Mouse (Mus musculus) layer of hippocampus, adult 11-12 months (tissue): ENCODE data around the gene Sbno1.
A peak's percentile ranks its signal among the peaks of the same experiment; 100 is the strongest.
"Not testable (repeated sequence)": the region's sequence is repeated elsewhere in the genome, so short reads cannot be mapped to it uniquely, and the experiment has no call there.

ENCODE experiments used
- DNase-seq: peaks from one replicate; pipeline ENCODE4 v3.0.0; 2022; ENCODE audit warnings: low spot score

The Sbno1 gene

DNA sequence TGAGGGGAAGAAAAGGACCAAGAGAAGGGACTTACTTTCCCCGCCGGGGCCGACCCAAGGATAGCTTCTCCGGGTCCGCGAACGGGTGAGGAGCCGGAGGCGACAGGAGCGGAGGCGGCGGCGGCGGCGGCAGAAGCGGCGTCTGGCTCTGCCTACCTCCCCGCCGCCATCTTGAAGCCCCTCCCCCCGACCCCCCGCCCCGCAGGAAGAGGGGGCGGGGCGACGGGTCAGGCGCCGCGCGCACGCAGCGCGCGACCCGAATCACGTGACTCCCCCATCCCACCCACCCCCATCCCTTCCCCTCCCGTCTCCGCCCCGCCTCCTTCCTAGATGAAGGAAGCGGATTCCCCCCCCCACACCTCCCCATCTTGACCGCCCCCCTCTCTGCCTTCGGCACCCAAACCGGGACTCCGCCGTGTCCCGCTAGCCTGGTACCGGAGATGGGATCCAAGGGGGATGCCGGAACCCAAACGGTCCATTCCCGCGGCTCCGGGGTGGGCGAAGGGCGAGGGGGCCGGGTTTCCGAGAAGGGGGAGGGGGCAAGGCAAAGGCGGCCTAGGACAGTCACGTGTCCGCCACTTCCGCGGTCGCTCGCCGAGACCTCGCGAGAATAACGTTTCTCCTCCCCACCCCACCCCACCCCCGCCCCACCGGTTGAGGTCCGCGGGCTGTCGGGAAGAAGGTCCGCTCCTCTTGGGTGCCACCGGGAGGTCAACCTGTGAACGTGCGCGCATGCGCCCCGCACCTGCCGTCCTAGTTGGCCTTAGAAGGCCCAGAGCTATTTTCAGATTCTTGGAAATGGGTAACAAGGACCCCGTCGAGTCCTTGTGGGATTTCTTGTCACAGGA is at the start of gene Sbno1:
Sbno1 (minus strand) TSS at position 590 of the 848 bp plus-strand sequence.
- peak; percentile 94 for DNase-seq

DNA sequence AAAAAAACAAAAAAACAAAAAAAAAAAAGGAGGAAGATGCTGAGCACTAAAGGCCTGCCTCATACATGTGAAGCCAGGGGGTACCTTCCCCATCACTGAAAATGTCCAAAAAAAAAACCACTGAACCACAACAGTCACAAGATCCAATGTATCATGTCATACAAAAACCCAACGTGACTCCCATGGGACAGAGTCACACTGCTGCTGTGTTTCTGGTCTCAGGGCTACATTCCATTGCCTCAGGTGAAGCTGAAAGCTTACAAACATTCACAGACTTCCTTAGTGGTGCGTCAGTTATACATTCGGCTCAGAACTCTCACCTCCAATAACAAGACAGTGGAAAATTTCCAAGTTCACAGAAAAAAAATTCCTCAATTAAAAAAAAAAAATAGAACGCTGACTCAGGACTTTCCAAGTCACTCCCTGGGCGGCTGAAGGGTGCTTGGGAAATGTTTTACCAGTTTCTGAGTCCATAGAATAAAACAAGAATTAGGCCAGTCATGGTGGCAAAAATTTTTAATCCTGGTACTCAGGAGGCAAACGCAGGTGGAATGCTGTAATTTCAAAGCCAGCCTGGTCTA is 44.9 kb upstream of the Sbno1 start:
- DNase-seq = no peak

DNA sequence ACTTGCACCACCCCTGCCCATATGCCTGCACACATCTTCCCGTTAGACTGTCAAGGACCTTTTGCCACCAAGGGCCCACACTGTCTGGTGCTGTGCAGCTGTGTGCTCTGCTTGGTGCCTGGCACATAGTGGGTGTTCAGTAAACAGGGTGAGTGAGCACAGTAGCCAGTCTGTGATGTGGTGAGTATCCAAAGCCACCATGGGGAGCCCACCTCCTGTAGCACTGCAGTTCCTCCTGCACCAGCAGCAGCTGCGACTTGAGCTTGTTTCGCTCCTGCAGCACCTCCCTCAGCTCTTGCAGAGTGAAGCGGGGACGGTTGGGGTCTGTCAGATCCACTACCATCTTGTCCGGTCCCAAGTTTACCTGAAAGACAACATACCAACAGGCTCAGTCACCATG is 43.7 kb upstream of the Sbno1 start:
- DNase-seq = no peak

DNA sequence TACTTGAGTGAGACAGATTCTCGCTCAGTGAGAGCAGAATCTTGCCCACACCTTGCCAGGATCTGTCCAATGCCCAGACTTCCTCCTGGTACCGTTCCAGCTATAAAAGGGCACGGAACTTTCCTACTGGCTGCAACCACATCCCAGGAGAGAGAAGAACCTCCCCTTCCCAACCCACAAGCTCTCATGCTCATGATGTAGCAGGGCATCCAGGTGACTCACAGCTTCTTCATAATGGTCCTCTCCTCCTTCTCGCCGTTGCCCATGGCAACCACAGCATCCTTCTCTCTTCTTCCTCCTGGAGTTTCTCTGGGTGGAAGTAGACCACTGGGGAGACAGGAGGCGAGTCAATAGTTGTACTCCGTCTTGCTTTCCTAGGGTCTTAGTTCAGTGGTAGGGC is 42.6 kb upstream of the Sbno1 start:
- DNase-seq = no peak

DNA sequence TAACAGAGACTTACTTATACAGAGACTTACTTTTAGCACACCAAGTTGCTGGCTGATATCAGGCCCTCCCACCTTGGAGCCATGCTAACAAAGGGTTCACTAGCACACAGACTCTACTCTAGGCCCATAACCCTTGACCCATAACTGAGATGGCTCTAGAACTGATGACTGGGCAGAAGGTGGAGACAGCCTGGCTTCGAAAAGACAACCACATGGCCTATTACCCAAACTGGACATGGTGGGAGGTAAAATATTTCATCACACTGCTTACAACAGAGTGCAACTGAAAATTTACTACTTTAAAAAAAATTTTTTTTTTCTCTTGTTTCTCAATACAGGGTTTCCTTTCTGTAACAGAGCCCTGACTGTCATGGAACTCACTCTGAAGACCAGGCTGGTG is 42.0 kb upstream of the Sbno1 start:
- DNase-seq = no peak

DNA sequence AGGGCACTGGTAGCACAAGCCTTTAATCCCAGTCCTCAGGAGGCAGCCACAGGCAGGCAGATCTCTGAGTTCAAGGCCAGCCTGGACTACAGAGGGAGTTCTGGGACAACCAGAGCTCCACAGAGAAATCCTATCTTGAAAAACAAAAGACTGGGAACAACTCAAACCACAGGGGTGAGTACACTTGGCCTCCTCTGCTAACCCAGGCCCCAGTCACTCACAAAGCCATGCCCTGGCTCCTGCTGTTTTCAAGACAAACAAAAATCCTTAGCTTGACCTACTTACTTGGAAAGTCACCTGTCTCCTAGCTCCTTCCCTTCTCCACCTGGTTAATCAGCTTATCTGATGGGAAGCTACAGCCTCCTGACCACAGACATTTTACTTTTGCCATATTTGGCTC is 39.1 kb upstream of the Sbno1 start:
- DNase-seq = no peak

DNA sequence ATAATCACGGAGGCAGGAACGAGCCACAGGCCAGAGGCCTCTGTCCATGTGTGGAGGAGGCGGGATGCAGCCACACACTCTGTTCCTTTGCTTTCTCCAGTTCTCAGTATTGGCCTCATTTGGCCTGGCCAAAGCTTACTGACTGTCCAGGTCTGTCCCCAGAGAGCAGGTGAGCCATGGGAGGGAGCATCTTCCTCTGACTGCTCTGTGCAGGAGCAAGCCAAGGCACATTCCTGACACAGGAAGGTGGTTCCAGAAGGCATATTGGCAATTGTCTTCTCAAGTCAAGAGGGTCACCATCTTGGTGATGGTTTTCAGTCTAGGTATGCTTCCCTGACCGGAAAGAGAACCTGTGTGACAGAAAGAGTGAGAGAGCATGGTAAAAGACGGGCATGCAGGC is 37.7 kb upstream of the Sbno1 start:
- no peak for DNase-seq

DNA sequence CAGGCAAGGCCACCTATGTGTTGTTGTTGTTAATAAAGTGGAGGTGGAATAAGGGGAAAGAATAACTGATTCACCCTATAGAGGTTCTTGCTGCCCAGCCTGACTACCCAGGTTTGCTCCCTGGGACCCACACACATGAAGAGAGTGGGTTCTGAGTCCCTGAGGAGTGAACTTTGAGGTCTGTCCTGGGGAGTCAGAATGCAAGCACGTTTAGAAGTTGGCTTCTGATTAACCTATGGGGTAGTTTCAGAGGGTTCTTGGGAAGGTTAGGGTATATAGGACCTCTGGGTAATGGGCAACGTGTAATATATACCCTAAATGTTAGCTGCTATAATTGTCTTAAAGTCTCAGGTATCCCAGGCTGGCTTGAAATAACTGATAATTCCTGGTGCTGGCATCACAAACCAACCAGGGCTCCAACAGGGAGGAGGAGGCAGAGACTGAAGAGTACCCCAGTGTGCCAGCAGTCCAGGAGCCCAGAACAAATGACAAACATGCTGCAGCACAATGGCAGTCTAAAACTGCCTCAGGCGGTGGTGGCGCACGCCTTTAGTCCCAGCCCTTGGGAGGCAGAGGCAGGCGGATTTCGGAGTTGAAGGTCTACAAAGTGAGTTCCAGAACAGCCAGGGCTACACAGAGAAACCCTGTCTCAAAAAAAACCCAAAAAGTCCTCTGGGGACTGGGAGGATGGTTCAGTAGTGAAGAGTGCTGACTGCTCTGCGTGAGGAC is 36.7 kb upstream of the Sbno1 start:
- no peak for DNase-seq

DNA sequence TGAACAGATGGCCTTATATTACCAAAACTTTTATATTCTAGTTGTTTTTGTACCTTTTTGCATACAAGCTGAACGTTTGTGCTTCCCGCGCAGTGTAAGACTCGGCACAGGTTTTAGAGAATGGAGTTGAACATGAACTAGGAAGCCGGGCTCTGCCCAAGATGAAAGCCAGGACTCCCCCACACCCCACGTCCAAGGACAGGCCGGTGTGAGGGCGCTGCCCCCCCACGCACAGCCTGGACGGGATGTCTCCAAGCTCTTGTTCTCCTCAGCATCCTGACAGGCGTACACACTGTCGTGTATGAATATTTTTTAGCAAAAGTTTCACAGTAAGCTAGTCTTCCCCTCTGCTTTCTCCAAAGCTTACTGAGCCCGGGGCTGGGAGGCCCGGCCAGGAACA is 35.1 kb upstream of the Sbno1 start:
- DNase-seq = not testable (repeated sequence)

DNA sequence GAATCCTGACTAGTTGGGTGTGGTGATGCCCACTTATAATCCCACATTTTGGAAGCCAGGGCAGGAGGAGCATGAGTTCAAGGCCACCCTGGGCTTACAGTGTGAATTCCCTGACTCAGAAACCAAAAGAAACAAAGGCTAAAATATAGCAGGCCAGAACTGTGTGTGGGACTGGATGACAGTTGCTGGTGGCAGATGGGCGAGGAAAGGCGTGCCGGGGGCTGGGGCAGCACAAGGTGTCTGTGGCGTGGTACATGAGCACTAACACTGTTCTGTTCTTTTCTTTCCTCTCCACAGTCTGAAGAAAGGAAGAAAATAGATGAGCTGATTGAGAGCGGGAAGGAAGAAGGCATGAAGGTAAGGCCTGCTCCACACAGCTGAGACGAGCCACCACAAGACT is 31.0 kb upstream of the Sbno1 start:
- DNase-seq = no peak

DNA sequence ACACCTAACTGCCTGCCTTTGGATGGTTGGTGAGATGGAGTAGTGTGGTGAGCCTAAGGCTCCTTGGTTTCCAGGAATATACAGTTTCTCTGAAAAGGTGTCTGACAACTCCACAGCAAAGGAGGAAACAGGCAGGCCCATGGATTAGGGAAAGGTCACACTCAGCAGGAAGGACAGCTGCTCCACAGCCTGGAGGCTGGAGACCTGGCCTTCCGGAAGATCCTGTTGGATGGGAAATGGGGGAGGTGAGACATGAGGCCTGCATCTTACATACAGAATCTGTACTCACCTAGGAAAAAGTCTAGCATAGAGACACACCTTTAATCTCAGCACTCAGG is 28.2 kb upstream of the Sbno1 start:
- no peak for DNase-seq

DNA sequence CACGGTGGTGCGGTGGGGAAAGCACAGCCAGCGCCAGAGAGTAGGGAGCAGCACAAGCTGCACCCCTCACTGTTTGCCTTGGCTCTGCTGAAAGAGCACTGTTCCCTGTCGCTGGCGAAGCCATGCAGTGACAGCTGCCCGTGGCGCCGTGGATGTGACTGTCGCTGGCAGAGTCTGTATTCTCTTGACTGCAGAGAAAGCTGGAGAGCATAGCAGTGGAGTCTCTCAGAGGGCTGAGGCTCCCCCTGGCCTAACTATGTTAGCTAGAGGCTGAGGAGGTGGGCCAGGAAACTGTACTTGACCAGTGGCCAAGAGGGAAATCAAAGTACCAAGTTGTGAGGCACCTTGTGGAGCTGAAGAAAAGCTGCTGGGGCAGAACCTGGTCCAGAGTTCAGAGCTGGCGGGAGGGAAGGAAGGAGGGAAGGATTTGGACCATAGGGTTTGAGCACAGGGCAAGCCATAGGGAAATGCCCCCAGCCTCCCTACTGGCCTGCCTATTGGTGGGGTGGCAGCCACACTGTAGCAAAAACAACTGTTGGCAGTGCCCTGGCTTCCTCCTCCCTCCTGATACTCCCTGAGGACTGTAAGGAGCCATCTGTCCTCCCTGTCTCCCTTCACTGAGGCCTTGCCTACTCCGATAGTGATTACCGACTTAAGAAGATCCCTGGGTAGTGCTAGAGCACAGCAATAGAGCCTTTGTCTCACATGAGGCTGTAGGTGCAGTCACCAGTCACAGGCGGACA is 27.7 kb upstream of the Sbno1 start:
- peak; percentile 82 for DNase-seq

DNA sequence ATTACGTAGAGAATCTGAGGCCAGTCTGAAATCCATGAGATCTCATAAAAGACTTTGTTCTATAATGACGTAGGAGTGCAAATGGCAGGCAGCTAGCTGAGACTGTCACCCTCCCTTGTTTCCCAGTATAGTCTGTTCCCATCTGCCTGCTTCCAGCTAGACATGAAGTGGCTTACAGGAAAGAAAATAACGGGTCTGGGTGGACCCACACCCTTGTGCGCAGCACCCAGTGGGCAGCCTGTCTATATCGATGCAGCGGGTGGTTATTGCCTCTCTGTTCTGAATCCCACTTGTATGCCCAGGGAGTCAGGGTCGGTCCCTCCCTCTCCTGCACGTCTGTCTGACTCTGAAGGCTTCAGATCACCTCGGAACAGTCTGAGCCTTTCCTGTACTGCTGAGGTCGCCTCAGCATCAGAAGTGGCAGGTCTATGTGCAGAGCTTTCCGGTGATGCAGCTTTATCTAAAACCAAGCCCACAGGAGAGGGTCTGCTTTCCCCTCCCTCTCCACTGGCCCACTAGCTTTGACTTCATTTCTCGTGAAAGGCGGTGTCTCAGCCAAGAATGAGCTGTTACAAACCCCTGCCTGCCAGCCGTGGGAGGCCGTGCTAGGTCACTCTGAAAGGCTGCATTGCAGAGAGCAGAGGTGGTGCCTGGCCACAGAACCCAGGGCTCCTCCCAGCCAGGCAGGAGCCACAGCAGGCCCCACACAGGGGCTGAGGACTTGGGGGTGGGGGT is 26.9 kb upstream of the Sbno1 start:
- no peak for DNase-seq

DNA sequence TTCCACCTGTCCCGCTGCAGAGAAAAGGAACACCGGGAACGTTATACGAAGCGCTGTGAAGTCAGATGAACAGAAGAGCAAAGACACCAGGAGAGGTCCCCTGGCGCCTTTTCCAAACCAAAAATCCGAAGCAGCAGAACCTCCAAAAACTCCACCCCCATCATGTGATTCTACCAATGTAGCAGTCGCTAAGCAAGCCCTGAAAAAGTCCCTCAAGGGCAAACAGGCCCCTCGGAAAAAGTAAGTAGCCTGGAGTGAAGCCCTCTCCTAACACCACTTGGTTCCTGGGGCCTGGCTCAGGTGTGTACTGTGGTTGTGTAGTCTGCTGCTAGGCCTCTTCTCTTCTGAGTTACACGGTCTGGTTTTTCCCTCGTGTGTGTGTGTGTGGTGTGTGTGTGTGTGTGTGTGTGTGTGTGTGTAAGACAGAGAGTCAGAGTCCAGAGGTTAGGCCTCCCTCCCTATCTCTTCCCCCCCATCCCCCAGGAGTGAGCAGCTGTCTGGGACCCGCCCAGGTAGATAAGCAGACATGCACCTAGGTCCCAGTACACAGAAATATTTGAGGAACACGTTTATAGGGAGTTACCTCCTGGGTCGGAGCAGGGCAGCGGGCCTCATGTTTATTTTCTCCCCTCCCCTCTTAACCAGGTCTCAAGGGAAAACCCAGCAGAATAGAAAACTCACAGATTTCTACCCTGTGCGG is 25.0 kb upstream of the Sbno1 start:
- DNase-seq = no peak

DNA sequence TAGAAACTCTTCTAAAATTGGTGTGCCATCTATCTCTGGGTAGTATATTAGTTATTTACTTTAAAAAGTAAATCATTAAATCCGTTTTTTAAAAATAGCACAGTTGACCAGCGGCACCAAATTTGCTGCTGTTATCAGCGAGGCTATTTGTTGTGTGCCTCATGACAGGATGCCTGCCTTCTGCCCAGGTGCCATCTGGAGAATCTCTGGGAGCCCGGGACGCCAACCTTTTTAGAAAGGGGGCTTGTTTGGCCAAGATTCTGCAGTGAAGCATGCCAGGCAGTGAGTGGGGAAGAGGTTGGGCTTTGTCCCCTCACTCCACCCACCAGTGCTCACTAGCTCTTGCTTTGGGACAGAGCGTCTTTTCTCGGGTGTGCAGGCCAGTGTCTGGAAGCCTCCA is 24.2 kb upstream of the Sbno1 start:
- DNase-seq = no peak

DNA sequence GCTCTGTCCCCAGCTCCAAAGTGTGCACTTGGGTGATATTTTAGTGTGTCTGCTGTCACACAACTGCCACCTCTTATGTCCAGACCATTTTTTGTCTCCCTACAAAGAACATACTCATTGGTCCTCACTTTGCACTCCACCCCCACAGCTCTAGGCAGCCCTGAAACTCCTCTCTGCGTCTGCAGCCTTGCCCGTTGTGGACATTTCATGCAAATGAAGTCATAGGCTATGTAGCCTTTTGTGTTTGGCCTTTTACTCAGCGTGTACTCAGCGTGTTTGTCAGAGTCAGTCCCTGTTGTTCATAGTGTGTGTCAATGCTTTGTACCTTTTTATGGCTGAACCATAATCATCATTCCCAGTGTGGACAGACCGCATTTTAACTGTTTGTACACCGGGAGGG is 23.7 kb upstream of the Sbno1 start:
- no peak for DNase-seq

DNA sequence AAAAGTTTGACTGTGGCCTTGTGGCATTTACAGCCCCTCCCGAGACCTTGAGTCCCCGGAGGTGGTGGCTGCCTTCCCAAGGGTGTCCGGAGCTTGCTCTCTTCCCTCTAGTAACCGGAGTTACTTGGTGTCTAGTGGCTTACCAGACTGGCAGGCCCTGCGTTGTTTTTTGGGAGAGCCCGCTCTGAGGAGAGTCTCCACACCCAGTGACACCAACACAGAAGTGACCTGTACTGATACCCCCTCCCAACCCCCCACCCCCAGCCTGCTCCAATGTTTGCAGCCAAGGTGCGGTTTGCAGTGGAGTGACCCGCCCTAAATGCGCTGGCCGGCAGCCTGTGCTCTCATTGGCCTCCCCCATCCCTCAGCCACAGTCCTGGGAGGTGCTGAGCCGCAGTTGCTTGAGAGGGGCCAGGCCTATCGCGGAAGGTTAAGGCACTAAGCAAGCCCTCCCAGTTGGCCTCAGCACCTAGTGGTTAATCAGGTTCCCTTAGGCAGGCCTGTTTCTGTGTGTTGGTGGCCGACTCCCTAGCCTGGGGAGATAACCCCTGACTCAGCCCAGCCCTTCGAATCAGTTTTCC is 20.6 kb upstream of the Sbno1 start:
- DNase-seq = no peak

DNA sequence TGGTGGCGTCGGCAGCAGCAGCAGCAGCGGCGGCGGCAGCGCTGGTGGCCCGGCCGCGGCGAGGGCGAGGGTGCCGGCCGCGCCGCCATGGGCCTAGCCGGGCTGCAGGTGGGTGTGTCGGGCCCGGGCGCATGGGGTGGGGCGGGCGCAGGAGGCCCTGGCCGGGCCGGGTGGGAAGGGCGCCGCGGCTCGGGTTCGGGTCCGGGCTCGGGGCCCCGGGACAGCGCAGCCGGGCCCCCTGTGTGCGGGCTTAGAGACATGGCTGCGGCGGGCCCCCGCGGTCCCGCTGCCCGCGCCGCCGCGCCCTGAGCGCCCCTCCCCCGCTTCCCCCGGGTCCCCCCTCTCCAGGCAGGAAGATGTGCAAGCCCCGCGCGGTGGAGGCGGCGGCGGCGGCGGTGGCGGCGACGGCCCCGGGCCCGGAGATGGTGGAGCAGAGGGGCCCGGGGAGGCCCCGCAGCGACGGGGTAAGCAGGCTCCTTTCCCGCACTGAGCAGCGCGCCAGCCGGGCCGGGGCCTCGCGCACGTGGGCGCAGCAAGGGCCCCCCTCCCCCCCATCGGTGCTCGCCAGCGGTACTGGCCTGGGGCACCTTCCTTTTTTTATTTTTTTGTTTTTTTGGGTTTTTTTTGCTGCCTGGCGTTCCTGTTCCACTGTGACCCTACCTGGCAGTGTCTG is 20.0 kb upstream of the Sbno1 start:
- DNase-seq = no peak

DNA sequence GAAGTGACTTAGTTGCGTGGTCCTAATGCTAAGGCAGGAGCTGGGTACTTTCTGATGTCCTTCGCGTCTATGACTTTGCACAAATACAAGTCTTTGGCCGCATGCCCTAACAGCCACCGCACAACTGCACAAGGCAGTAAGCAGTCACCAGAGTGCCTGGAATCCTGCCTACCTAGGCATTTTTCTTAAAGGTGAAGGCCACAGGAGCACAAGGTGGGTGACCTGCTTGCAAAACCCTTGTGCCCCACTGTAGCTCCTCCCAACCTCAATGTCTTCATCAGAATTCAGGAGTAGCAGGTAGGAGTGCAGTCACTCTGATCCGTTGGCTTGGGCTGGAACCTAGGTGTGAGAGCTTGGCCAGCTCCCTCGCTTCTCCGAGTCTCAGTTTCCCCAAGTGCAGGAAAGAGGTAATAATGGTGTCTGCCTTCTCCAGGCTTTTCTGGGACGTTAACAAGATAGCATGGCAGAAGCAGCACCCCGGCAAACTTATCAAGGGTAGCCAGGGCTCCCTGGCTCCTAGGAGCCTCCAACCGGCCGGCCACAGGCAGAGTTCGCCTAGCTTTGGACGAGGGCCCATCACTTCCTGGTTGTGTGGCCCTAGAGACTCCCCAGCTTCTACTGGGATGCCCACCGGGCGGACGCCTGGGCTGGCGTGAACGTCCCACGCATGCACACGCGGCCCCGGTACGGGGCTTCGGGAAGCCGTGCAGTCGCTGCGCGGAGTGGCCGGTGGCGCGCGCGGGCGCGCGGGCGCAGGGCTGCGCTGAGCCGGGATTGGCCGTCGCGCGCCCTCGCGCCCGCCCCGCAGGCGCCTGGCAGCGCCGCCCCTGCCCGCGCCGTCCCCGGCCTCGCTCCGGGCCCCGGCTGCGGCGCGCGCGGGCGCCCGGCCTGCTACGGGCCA is 19.1 kb upstream of the Sbno1 start:
- peak; percentile 69 for DNase-seq
